In the genomic region with DNA sequence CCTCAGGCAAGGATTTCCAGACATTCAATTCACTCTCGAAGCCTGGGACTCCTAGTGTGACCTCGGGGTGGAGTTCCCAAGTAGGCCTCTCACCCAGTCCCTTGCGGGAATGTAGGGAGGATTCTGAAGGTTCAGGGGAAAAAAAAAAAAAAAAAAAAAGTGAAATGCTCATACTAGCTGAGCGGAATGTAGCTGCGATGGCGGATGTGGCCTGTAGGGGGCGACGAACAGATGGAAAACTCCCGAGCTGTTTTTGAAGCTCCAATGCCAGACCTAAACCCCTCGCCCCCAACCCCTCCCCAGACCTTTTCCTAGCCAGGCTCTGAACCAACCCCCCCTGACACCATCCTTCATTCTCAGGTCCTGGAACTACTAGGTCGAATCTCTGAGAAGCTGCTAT, we compare ENCODE assay signal across 10 mouse cellular contexts. TPM values are rescaled to one million over a fixed set of nuclear protein-coding genes. Genes with fewer than 3 reads are reported as not detected.
A peak's percentile ranks its signal among the peaks of the same experiment; 100 is the strongest.
DNase-seq lines count a peak whose midpoint lies in the region; ATAC-seq and TF ChIP-seq lines count a peak whose summit lies in the region.
"Had no signal": no experiment of that assay in that cellular context is flagged by ENCODE, and none has a peak within 500 bp of the region (broad histone marks: within the 10 kb centered on the region; RNA-seq: fewer than 3 reads in every experiment).

No protein-coding gene starts in this region.

- H3K4me2 ChIP-seq in lung, postnatal 0 days (replicated peaks; ENCODE audit: low read depth, low read length) = no peak overlapping the region

- no peak for TF ChIP-seq EP300 in lung, postnatal 0 days (IDR thresholded peaks at IDR 0.05)

- peak; percentile 37 for DNase-seq in cerebellum, adult 11 months
- peak; percentile 13 for DNase-seq in 416B (ENCODE audit: low read depth)
- DNase-seq in cerebellum, postnatal 10 days = peak; percentile 89 to 93
- peak; percentile 48 to 54 for DNase-seq in gastrocnemius, adult 8-10 months (ENCODE audit: low spot score in 2 of 2)
- peak; percentile 57 for DNase-seq in kidney, adult 9 months
- peak; percentile 59 for DNase-seq in lung, postnatal 0 days (ENCODE audit: low spot score)

- TF ChIP-seq CTCF in lung, postnatal 0 days (IDR thresholded peaks at IDR 0.05) = peak; percentile 75
- TF ChIP-seq CTCF in testis, adult 2 months (IDR thresholded peaks at IDR 0.05; ENCODE audit: control insufficient read depth, insufficient read depth, insufficient replicate concordance, low read depth, low read length) = peak; percentile 75

- no peak overlapping the region for H3K9ac ChIP-seq in lung, postnatal 0 days (replicated peaks; ENCODE audit: low read depth)

- TF ChIP-seq POLR2A in testis, adult 2 months (IDR thresholded peaks at IDR 0.05; ENCODE audit: control insufficient read depth, low read depth, low read length) = no peak

- H3K27ac ChIP-seq in lung, postnatal 0 days (ENCODE audit: low read length) = no peak overlapping the region
- no peak overlapping the region for H3K27ac ChIP-seq in testis, adult 2 months (ENCODE audit: control insufficient read depth, insufficient read depth, low read depth, low read length)

- H3K36me3 ChIP-seq in lung, postnatal 0 days (ENCODE audit: insufficient read depth, low read length) = no peaks in the 10 kb centered on the region
- no peaks in the 10 kb centered on the region for H3K36me3 ChIP-seq in testis, adult 2 months (ENCODE audit: control insufficient read depth, insufficient read depth, low read length)
- H3K36me3 ChIP-seq: G1E had no signal

- H3K4me3 ChIP-seq in lung, postnatal 0 days (ENCODE audit: low read depth, low read length) = no peak overlapping the region
- H3K4me3 ChIP-seq in testis, adult 2 months (ENCODE audit: control insufficient read depth, low read depth, low read length) = no peak overlapping the region

- WGBS in lung, postnatal 0 days = under 1% methylated on average over 11 of the region's 11 CpGs

- H3K27me3 ChIP-seq in lung, postnatal 0 days (replicated peaks; ENCODE audit: insufficient read depth, low read length) = peaks cover 76% of the 10 kb centered on the region
- peaks cover 5% of the 10 kb centered on the region; the same call in 1 of the 2 replicates for H3K27me3 ChIP-seq in testis, adult 2 months (ENCODE audit: control insufficient read depth, insufficient read depth, low read length)

- no peaks in the 10 kb centered on the region for H3K9me3 ChIP-seq in lung, postnatal 0 days (ENCODE audit: low read length)

- ATAC-seq in cerebellum, adult (ENCODE audit: insufficient number of reproducible peaks, low FRiP score, low TSS enrichment) = no peak
- no peak for ATAC-seq in lung, postnatal 0 days

- 0 out of 2 replicates have a peak, but pooled peaks cover 3% of the 10 kb centered on the region for H3K4me1 ChIP-seq in lung, postnatal 0 days (ENCODE audit: insufficient read depth, low read depth, low read length)
- H3K4me1 ChIP-seq in testis, adult 2 months (ENCODE audit: control insufficient read depth, insufficient read depth, low read length) = peaks cover 8% of the 10 kb centered on the region

RNA-seq across cellular contexts. Expression of gene Foxd3, which starts 4.9 kb away (rescaled TPM):
- 1 to 10 TPM in 3 of 4 experiments, under 1 TPM in 1; 0.79 to 1.5 (median 1.2) TPM for total RNA-seq in gastrocnemius, adult 8-10 months (2022)
- 0.05 TPM in 1 of 2 replicates, not detected in the other for polyA plus RNA-seq in lung, postnatal 0 days (2015; fragmentation: Nextera tagmentation; extraction: Ambion mirVana)
- polyA plus RNA-seq in testis, adult 2 months (2012; rRNA removed) = not detected in 2 replicates
- total RNA-seq: G1E; left cerebral cortex, postnatal 10 days had no signal
- polyA plus RNA-seq: G1E had no signal

RNA-seq across cellular contexts. Expression of gene Alg6, which starts 54.5 kb away (rescaled TPM):
- total RNA-seq in gastrocnemius, adult 8-10 months (2022) = 1 to 10 TPM; 4.3 to 8.4 (median 6.1) TPM
- 7.3 and 10.0 TPM in 2 replicates for polyA plus RNA-seq in lung, postnatal 0 days (2015; fragmentation: Nextera tagmentation; extraction: Ambion mirVana)
- 2.2 and 2.6 TPM in 2 replicates for polyA plus RNA-seq in testis, adult 2 months (2012; rRNA removed)

Comparison
In these comparisons a context has a peak if more than half of its experiments do, and no peak if none do; other contexts are left out.
1. DNase-seq: peak in every context shown above with its lines; median percentile 91 in cerebellum, postnatal 10 days; 59 in lung, postnatal 0 days; 57 in kidney, adult 9 months; 51 in gastrocnemius, adult 8-10 months; 37 in cerebellum, adult 11 months; 13 in 416B.